Mouse (Mus musculus) forebrain, embryonic 12.5 days (tissue): ENCODE measurements around the gene Olfr62. TPM values are rescaled to one million over a fixed set of nuclear protein-coding genes. Genes with fewer than 3 reads are reported as not detected.

Experiments
- ATAC-seq: fragments of 200-750 bp; cut with Nextera tagmentation; 2 replicates; pipeline ENCODE4 v1.8.0; 2017; ENCODE audit warnings: moderate TSS enrichment; ENCODE audit not compliant: low FRiP score
- H3K27ac ChIP-seq: fragments of 300-500 bp; sonication (generic); 2 replicates; pipeline ENCODE4 v1.5.1; 2016; ENCODE audit warnings: mild to moderate bottlenecking
- H3K27me3 ChIP-seq: fragments of 300-500 bp; sonication (generic); 2 replicates; pipeline ENCODE4 v1.6.1; 2016; ENCODE audit warnings: mild to moderate bottlenecking
- H3K36me3 ChIP-seq: fragments of 300-500 bp; sonication (generic); replicated peaks from 2 replicates; pipeline ENCODE4 v1.6.1; 2016; ENCODE audit warnings: mild to moderate bottlenecking
- H3K4me1 ChIP-seq: fragments of 300-500 bp; sonication (generic); 2 replicates; pipeline ENCODE4 v1.6.1; 2016
- H3K4me2 ChIP-seq: fragments of 300-500 bp; sonication (generic); 2 replicates; pipeline ENCODE4 v1.6.1; 2016; ENCODE audit warnings: mild to moderate bottlenecking, moderate library complexity
- H3K4me3 ChIP-seq: fragments of 300-500 bp; sonication (generic); replicated peaks from 2 replicates; pipeline ENCODE4 v1.5.1; 2016; ENCODE audit warnings: mild to moderate bottlenecking
- H3K9ac ChIP-seq: fragments of 300-500 bp; sonication (generic); 2 replicates; pipeline ENCODE4 v1.6.1; 2016; ENCODE audit warnings: mild to moderate bottlenecking
- H3K9me3 ChIP-seq: fragments of 300-500 bp; sonication (generic); 2 replicates; pipeline ENCODE4 v1.6.1; 2016
- WGBS: fragments of 180-500 bp; shearing (Covaris S2); methylation state at CpG from one replicate; pipeline ENCODE4 v1.1.7; 2016; 5-methylcytosine and 5-hydroxymethylcytosine counted together
- polyA plus RNA-seq: library from polyadenylated mRNA; unstranded; fragments of >200 nt; fragmentation: Nextera tagmentation; extraction: Ambion mirVana; gene quantifications from 2 replicates; pipeline ENCODE4 v1.2.1, GENCODE M21; 2016

Olfr62 gene
- polyA plus RNA-seq, 1 experiment from 2014 or later = not detected

GRCm38 (mm10) chr4:118693812-118694211, 35.1 kb downstream of the Olfr62 start:
- Histone ChIP-seq H3K36me3 (no peaks in the 10 kb centered on the region), H3K4me2 (no peak overlapping the region), H3K4me3 (no peak overlapping the region), H3K27me3 (no peaks in the 10 kb centered on the region), H3K4me1 (0 out of 2 replicates have a peak, but pooled peaks cover 4% of the 10 kb centered on the region), H3K9me3 (no peaks in the 10 kb centered on the region), H3K9ac (no peak overlapping the region), H3K27ac (no peak overlapping the region)
- WGBS = 35% methylated on average over 2 of the region's 2 CpGs
- no peak for ATAC-seq

GRCm38 (mm10) chr4:118703223-118703622, 44.5 kb downstream of the Olfr62 start, which contains the start of gene Olfr1341:
Gene Olfr1341, plus strand, starts transcription at chr4:118703523.
- ATAC-seq = no peak
- H3K4me1 ChIP-seq = no peaks in the 10 kb centered on the region
- no peaks in the 10 kb centered on the region for H3K36me3 ChIP-seq
- no peaks in the 10 kb centered on the region for H3K9me3 ChIP-seq
- no peak within 1 kb of the TSS for H3K9ac ChIP-seq
- H3K27ac ChIP-seq = no peak within 1 kb of the TSS
- H3K4me2 ChIP-seq = no peak within 1 kb of the TSS
- no peak within 1 kb of the TSS for H3K4me3 ChIP-seq
- 84% methylated on average over 3 of the region's 3 CpGs for WGBS
- H3K27me3 ChIP-seq = no peaks in the 10 kb centered on the region

GRCm38 (mm10) chr4:118708086-118708485, 49.3 kb downstream of the Olfr62 start:
- no peak for ATAC-seq
- Histone ChIP-seq H3K36me3 (no peaks in the 10 kb centered on the region), H3K4me1 (no peaks in the 10 kb centered on the region), H3K4me3 (no peak overlapping the region), H3K27me3 (no peaks in the 10 kb centered on the region), H3K9ac (no peak overlapping the region), H3K4me2 (no peak overlapping the region), H3K27ac (no peak overlapping the region), H3K9me3 (no peaks in the 10 kb centered on the region)
- 83% methylated on average over 5 of the region's 5 CpGs for WGBS

GRCm38 (mm10) chr4:118711656-118712055, 52.9 kb downstream of the Olfr62 start:
- Histone ChIP-seq H3K36me3 (no peaks in the 10 kb centered on the region), H3K27me3 (no peaks in the 10 kb centered on the region), H3K9me3 (no peaks in the 10 kb centered on the region), H3K4me3 (no peak overlapping the region), H3K27ac (no peak overlapping the region), H3K9ac (no peak overlapping the region), H3K4me1 (no peaks in the 10 kb centered on the region), H3K4me2 (no peak overlapping the region)
- WGBS = 11% methylated on average over 1 of the region's 1 CpGs
- no peak for ATAC-seq

Other genes starting within 250 kb of the Olfr62 start
- 15.4 and 15.9 TPM in 2 replicates for gene Szt2, start 249.7 kb upstream of the Olfr62 start, polyA plus RNA-seq
- gene Med8, start 249.6 kb upstream of the Olfr62 start, polyA plus RNA-seq = 144 and 154 TPM in 2 replicates
- gene Elovl1, start 230.9 kb upstream of the Olfr62 start, polyA plus RNA-seq = 27.7 and 30.1 TPM in 2 replicates
- 299 and 306 TPM in 2 replicates for gene Cdc20, start 221.6 kb upstream of the Olfr62 start, polyA plus RNA-seq
- gene Mpl, start 201.4 kb upstream of the Olfr62 start, polyA plus RNA-seq = 0.37 and 0.95 TPM in 2 replicates
- 15.4 and 15.6 TPM in 2 replicates for gene Tie1, start 168.9 kb upstream of the Olfr62 start, polyA plus RNA-seq
- gene 2610528J11Rik, start 132.0 kb upstream of the Olfr62 start, polyA plus RNA-seq = 0.27 and 0.35 TPM in 2 replicates
- gene Tmem125, start 114.9 kb upstream of the Olfr62 start, polyA plus RNA-seq = 0.36 TPM in 1 of 2 replicates, not detected in the other
- 0.74 and 0.89 TPM in 2 replicates for gene Cfap57, start 38.2 kb upstream of the Olfr62 start, polyA plus RNA-seq
- 193 and 200 TPM in 2 replicates for gene Ebna1bp2, start 38.2 kb upstream of the Olfr62 start, polyA plus RNA-seq
- gene Olfr1342, start 33.8 kb downstream of the Olfr62 start, polyA plus RNA-seq = 0.12 TPM in 1 of 2 replicates, not detected in the other
- not detected in 2 replicates for gene Olfr1341, start 44.6 kb downstream of the Olfr62 start, polyA plus RNA-seq
- gene Olfr1340, start 61.2 kb downstream of the Olfr62 start, polyA plus RNA-seq = not detected in 2 replicates
- not detected in 2 replicates for gene Olfr1339, start 73.2 kb downstream of the Olfr62 start, polyA plus RNA-seq
- gene Olfr1338, start 99.8 kb downstream of the Olfr62 start, polyA plus RNA-seq = not detected in 2 replicates
- not detected in 2 replicates for gene Olfr1337, start 123.6 kb downstream of the Olfr62 start, polyA plus RNA-seq
- gene Olfr1335, start 151.0 kb downstream of the Olfr62 start, polyA plus RNA-seq = not detected in 2 replicates
- not detected in 2 replicates for gene Olfr1333, start 177.3 kb downstream of the Olfr62 start, polyA plus RNA-seq
- gene Olfr1331, start 205.7 kb downstream of the Olfr62 start, polyA plus RNA-seq = not detected in 2 replicates
- gene Olfr1330, start 229.6 kb downstream of the Olfr62 start, polyA plus RNA-seq = not detected in 2 replicates